Mouse (Mus musculus): ENCODE measurements at regions not wholly inside any gene's neighbourhood (a gene's known extent, or its start where the extent isn't known, plus 50 kb on each side); places are given as distances from the start of the nearest gene placed in this dataset.

DNA sequence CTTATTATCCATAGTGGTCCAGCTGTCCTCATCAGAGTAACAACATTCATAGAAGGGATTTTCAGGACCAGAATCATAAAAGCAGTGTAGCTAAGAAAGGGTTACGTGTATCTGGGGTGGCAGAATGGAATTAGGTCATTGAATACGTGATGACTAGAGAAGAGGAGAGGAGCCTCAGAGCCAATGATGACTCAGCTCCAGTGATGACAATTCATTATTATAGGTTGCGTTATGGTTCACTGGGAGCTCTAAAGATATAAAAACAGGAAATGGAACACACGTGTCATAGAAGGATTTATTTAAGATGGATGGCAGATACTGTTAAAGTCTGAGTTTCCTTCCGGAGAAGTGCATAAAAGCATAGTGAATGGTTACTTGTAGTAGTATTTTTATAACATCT is 291.6 kb downstream of the Isl1 start:
- no peak for DNase-seq (ENCODE audit: low read depth, low spot score)

- no peak for DNase-seq (ENCODE audit: low read depth, low spot score)
Observed at GRCm38 (mm10) chr13:116003733-116004132, 305.8 kb downstream of the Isl1 start.

DNA sequence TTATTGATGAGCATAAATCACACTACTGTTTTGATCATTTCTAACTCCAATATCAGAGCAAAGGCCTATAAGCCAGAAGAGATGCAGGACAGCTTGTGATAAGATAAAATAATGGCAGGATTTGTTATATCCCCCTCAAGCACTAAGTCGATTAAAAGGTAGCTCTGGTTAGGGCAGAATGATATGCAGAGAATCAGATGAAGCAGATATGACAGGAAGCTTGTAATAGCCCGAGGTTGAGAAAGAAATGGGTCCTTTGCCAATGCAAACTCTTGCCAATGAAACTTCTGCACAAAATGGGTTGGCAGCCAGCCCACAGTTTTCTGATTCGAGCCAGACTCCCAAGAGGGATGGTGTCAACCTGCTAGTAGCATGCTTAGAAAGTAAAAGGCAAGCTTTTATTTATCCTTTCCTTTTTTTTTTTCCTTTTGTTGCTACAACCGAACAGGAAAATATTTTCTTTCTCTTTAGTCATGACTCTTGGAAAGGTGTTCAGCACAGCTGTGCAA is 307.0 kb downstream of the Isl1 start:
- DNase-seq (ENCODE audit: low read depth, low spot score), result no peak

GRCm38 (mm10) chr13:115990591-115990990 is 318.9 kb downstream of the Isl1 start:
- DNase-seq (ENCODE audit: low read depth, low spot score), result no peak

- no peak for DNase-seq (ENCODE audit: low read depth, low spot score)
Observed at GRCm38 (mm10) chr13:115989091-115989490, 320.4 kb downstream of the Isl1 start.

GRCm38 (mm10) chr13:115986282-115986681 is 323.2 kb downstream of the Isl1 start:
- no peak for DNase-seq (ENCODE audit: low read depth, low spot score)

DNA sequence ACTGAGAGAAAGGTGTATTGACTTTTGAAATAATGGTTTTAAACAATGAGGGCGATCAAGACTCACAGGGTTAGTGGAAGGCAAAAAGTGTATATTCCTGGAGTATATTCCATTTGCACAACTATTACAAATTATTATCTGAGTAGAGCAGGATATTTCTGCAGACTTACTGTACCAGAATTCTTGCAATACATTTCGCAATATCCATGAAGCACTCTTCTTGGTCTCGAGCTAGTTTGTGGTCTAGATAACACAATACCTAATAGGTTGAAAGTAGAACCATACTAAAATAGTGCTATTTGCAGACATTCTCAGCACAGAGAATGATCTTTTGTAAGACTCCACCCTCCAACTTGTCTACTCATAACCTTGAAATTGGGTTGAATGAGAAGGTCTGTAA is 323.8 kb downstream of the Isl1 start:
- DNase-seq (ENCODE audit: low read depth, low spot score), result no peak

DNA sequence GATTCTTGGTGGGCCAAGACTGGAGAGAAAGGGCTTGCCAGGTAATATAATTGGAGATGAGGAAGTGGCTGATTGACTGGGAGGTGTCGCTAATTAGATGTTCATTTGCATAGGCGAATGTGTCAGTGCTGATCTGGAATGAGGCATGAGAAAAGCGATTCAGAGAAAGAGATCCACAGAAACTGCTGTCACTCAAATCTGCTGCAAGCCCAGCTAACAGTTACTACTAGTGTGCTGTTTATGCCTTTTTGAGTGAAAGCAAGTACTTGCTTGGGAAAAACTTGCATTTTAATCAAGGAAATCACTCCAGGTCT is 331.6 kb downstream of the Isl1 start:
- no peak for DNase-seq (ENCODE audit: low read depth, low spot score)

GRCm38 (mm10) chr13:115977118-115977889 is 332.2 kb downstream of the Isl1 start:
- DNase-seq (ENCODE audit: low read depth, low spot score), result no peak

Data from embryo, embryonic 11.5 days (tissue).